Mouse (Mus musculus) T-cell, adult 2 months (primary cell): ENCODE data around the gene Scamp2.

Experiments
- DNase-seq: peaks from one replicate; pipeline ENCODE4 v3.0.0; 2022; ENCODE audit warnings: low spot score

Gene Scamp2

GRCm38 (mm10) chr9:57560861-57561710 is at the start of gene Scamp2:
Gene Scamp2 (plus strand): TSS chr9:57560943.
- DNase-seq: peak; percentile 88

- peak; percentile 57 for DNase-seq
These were observed 43.6 kb upstream of the Scamp2 start for GRCm38 (mm10) chr9:57517113-57517512.

GRCm38 (mm10) chr9:57520375-57521055 is 40.2 kb upstream of the Scamp2 start:
- DNase-seq: no peak

- peak; percentile 87 for DNase-seq
These were observed 39.5 kb upstream of the Scamp2 start, which contains the start of gene Cox5a for GRCm38 (mm10) chr9:57521056-57521911. Gene Cox5a (plus strand): TSS chr9:57521274.

- DNase-seq: no peak
These were observed 38.5 kb upstream of the Scamp2 start for GRCm38 (mm10) chr9:57522114-57522860.

GRCm38 (mm10) chr9:57522861-57523246 is 37.9 kb upstream of the Scamp2 start:
- no peak for DNase-seq

- DNase-seq: peak; percentile 34
These were observed 37.0 kb upstream of the Scamp2 start for GRCm38 (mm10) chr9:57523754-57524153.

GRCm38 (mm10) chr9:57524439-57524838 is 36.3 kb upstream of the Scamp2 start:
- no peak for DNase-seq

GRCm38 (mm10) chr9:57525516-57525915 is 35.2 kb upstream of the Scamp2 start:
- no peak for DNase-seq

GRCm38 (mm10) chr9:57526435-57526834 is 34.3 kb upstream of the Scamp2 start:
- DNase-seq: no peak

GRCm38 (mm10) chr9:57531946-57532345 is 28.8 kb upstream of the Scamp2 start:
- no peak for DNase-seq

GRCm38 (mm10) chr9:57536362-57536761 is 24.4 kb upstream of the Scamp2 start:
- DNase-seq: no peak

GRCm38 (mm10) chr9:57537044-57537727 is 23.6 kb upstream of the Scamp2 start, which contains the start of gene Fam219b:
Gene Fam219b (plus strand): TSS chr9:57537528.
- DNase-seq: peak; percentile 86

GRCm38 (mm10) chr9:57537728-57538181 is 23.0 kb upstream of the Scamp2 start:
- DNase-seq: no peak

- no peak for DNase-seq
These were observed 21.2 kb upstream of the Scamp2 start for GRCm38 (mm10) chr9:57539550-57539949.

GRCm38 (mm10) chr9:57541312-57541711 is 19.4 kb upstream of the Scamp2 start:
- DNase-seq: peak; percentile 46

GRCm38 (mm10) chr9:57543951-57544350 is 16.8 kb upstream of the Scamp2 start:
- no peak for DNase-seq

GRCm38 (mm10) chr9:57547287-57547686 is 13.5 kb upstream of the Scamp2 start:
- DNase-seq: no peak

GRCm38 (mm10) chr9:57547869-57548268 is 12.9 kb upstream of the Scamp2 start:
- DNase-seq: no peak

GRCm38 (mm10) chr9:57549186-57549585 is 11.6 kb upstream of the Scamp2 start:
- DNase-seq: no peak
